Comparison of ENCODE assay signal across 8 mouse cellular contexts in the genomic region with DNA sequence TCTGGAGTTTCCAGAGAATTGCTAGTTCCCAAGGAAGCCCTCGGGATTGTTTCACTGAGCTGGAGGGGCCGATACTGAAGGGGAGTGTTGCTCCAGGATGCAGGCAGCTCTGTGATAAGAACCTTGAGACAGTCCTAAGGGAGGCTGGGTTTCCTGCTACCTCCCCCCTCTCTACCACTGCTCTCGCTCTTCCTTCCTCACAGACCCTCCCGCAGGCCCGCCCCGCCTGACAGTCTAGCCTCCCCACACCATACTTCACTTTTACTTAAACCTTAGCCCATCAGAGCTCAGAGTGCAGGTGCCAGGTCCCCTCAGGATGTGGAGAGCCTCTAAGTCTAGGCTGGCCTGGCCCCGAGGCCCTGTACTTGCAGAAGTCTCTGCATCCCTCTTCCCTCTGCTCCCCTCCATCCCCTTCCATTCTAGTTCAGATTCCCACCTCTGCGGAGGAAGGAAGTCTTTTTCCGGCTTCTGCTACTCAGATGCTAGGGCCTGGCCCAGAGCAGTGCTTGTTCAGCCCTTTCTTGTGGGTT. TPM values are rescaled to one million over a fixed set of nuclear protein-coding genes. Genes with fewer than 3 reads are reported as not detected.
DNase-seq lines count a peak whose midpoint lies in the region; ATAC-seq lines count a peak whose summit lies in the region.

No protein-coding gene starts in this region.

- 0 out of 2 replicates have a peak overlapping the region, but pooled peaks have one; percentile 20 for H3K27ac ChIP-seq in embryonic facial prominence, embryonic 12.5 days
- H3K27ac ChIP-seq in midbrain, embryonic 15.5 days, result no peak overlapping the region
- no peak overlapping the region for H3K27ac ChIP-seq in hindbrain, embryonic 16.5 days (ENCODE audit: low read depth, low read length)

- H3K9me3 ChIP-seq in embryonic facial prominence, embryonic 12.5 days, result no peaks in the 10 kb centered on the region
- no peaks in the 10 kb centered on the region for H3K9me3 ChIP-seq in midbrain, embryonic 15.5 days
- H3K9me3 ChIP-seq in hindbrain, embryonic 16.5 days (ENCODE audit: control insufficient read depth, low read length), result no peaks in the 10 kb centered on the region

- 0 out of 2 replicates have a peak overlapping the region, but pooled peaks have one; percentile 26 for H3K9ac ChIP-seq in embryonic facial prominence, embryonic 12.5 days
- H3K9ac ChIP-seq in midbrain, embryonic 15.5 days, result no peak overlapping the region
- H3K9ac ChIP-seq in hindbrain, embryonic 16.5 days (ENCODE audit: low read depth, low read length), result no peak overlapping the region; the same call in 1 of the 2 replicates

- 43% methylated on average over 9 of the region's 9 CpGs for WGBS in embryonic facial prominence, embryonic 12.5 days
- 61% methylated on average over 9 of the region's 9 CpGs for WGBS in midbrain, embryonic 15.5 days
- WGBS in hindbrain, embryonic 16.5 days, result 71% methylated on average over 9 of the region's 9 CpGs

- no peaks in the 10 kb centered on the region for H3K27me3 ChIP-seq in embryonic facial prominence, embryonic 12.5 days
- no peaks in the 10 kb centered on the region for H3K27me3 ChIP-seq in midbrain, embryonic 15.5 days (replicated peaks)
- H3K27me3 ChIP-seq in hindbrain, embryonic 16.5 days (replicated peaks; ENCODE audit: control insufficient read depth, insufficient read depth, low read length), result no peaks in the 10 kb centered on the region

- H3K4me1 ChIP-seq in embryonic facial prominence, embryonic 12.5 days, result peaks cover 35% of the 10 kb centered on the region
- peaks cover 7% of the 10 kb centered on the region; the same call in 1 of the 2 replicates for H3K4me1 ChIP-seq in midbrain, embryonic 15.5 days
- peaks cover 34% of the 10 kb centered on the region for H3K4me1 ChIP-seq in hindbrain, embryonic 16.5 days (ENCODE audit: control insufficient read depth, insufficient read depth, low read depth, low read length)

- no peak overlapping the region for H3K4me3 ChIP-seq in embryonic facial prominence, embryonic 12.5 days
- no peak overlapping the region for H3K4me3 ChIP-seq in midbrain, embryonic 15.5 days
- H3K4me3 ChIP-seq in hindbrain, embryonic 16.5 days (ENCODE audit: low read length), result no peak overlapping the region

- H3K4me2 ChIP-seq in embryonic facial prominence, embryonic 12.5 days (replicated peaks), result no peak overlapping the region
- H3K4me2 ChIP-seq in midbrain, embryonic 15.5 days, result no peak overlapping the region
- no peak overlapping the region for H3K4me2 ChIP-seq in hindbrain, embryonic 16.5 days (ENCODE audit: low read length)

- H3K36me3 ChIP-seq in embryonic facial prominence, embryonic 12.5 days, result 0 out of 2 replicates have a peak, but pooled peaks cover 18% of the 10 kb centered on the region
- peaks cover 5% of the 10 kb centered on the region; the same call in 1 of the 2 replicates for H3K36me3 ChIP-seq in midbrain, embryonic 15.5 days (replicated peaks)
- peaks cover 2% of the 10 kb centered on the region; the same call in 1 of the 2 replicates for H3K36me3 ChIP-seq in hindbrain, embryonic 16.5 days (ENCODE audit: control insufficient read depth, insufficient read depth, low read length)

- ATAC-seq in CD4-positive, CD25-positive, alpha-beta regulatory T cell, adult 4 months, result peak; percentile 32
- no peak for ATAC-seq in embryonic facial prominence, embryonic 12.5 days (ENCODE audit: insufficient number of reproducible peaks, insufficient read depth, low FRiP score, low TSS enrichment)
- ATAC-seq in midbrain, embryonic 15.5 days (replicated peaks), result no peak
- ATAC-seq in hindbrain, embryonic 16.5 days, result no peak

- peak; percentile 23 for DNase-seq in kidney, adult 18-20 months
- DNase-seq in lung, postnatal 14 days, result peak; percentile 46
- no peak for DNase-seq in left cerebral cortex, adult 11 months (ENCODE audit: low spot score)
- no peak for DNase-seq in cerebellum, postnatal 36 days

RNA-seq across cellular contexts. Expression of a gene that starts 27.9 kb away (rescaled TPM):
- polyA plus RNA-seq in CD4-positive, CD25-positive, alpha-beta regulatory T cell, adult 4 months (2017; shearing (Covaris generic)), result 1 to 10 TPM in 1 of 2 experiments, under 1 TPM in 1; 0.78 to 1.1 TPM
- 9.8 and 10.8 TPM in 2 replicates for polyA plus RNA-seq in embryonic facial prominence, embryonic 12.5 days (2016; fragmentation: Nextera tagmentation; extraction: Ambion mirVana)
- 16.2 and 17.1 TPM in 2 replicates for polyA plus RNA-seq in midbrain, embryonic 15.5 days (2015; fragmentation: Nextera tagmentation; extraction: Ambion mirVana)
- 10.3 and 11.4 TPM in 2 replicates for polyA plus RNA-seq in hindbrain, embryonic 16.5 days (2015; fragmentation: Nextera tagmentation; extraction: Ambion mirVana)

RNA-seq across cellular contexts. Expression of a gene that starts 43.0 kb away (rescaled TPM):
- 100 to 1,000 TPM in 1 of 2 experiments, 10 to 100 TPM in 1; 97.4 to 119 TPM for polyA plus RNA-seq in CD4-positive, CD25-positive, alpha-beta regulatory T cell, adult 4 months (2017; shearing (Covaris generic))
- 46.9 and 49.0 TPM in 2 replicates for polyA plus RNA-seq in embryonic facial prominence, embryonic 12.5 days (2016; fragmentation: Nextera tagmentation; extraction: Ambion mirVana)
- polyA plus RNA-seq in midbrain, embryonic 15.5 days (2015; fragmentation: Nextera tagmentation; extraction: Ambion mirVana), result 44.3 and 45.4 TPM in 2 replicates
- polyA plus RNA-seq in hindbrain, embryonic 16.5 days (2015; fragmentation: Nextera tagmentation; extraction: Ambion mirVana), result 30.2 and 30.3 TPM in 2 replicates

RNA-seq across cellular contexts. Expression of a gene that starts 57.6 kb away (rescaled TPM):
- polyA plus RNA-seq in CD4-positive, CD25-positive, alpha-beta regulatory T cell, adult 4 months (2017; shearing (Covaris generic)), result 10 to 100 TPM; 20.6 to 21.8 TPM
- polyA plus RNA-seq in embryonic facial prominence, embryonic 12.5 days (2016; fragmentation: Nextera tagmentation; extraction: Ambion mirVana), result 40.4 and 45.0 TPM in 2 replicates
- 29.2 and 30.1 TPM in 2 replicates for polyA plus RNA-seq in midbrain, embryonic 15.5 days (2015; fragmentation: Nextera tagmentation; extraction: Ambion mirVana)
- 22.2 and 29.1 TPM in 2 replicates for polyA plus RNA-seq in hindbrain, embryonic 16.5 days (2015; fragmentation: Nextera tagmentation; extraction: Ambion mirVana)

Comparison
In these comparisons a context has a peak if more than half of its experiments do, and no peak if none do; other contexts are left out.
1. DNase-seq: peak in kidney, adult 18-20 months (single experiment) and lung, postnatal 14 days (single experiment); none in left cerebral cortex, adult 11 months (single experiment) and cerebellum, postnatal 36 days (0 of 2).